Mouse (Mus musculus): ENCODE measurements around the gene Rad9b. TPM values are rescaled to one million over a fixed set of nuclear protein-coding genes. Genes with fewer than 3 reads are reported as not detected.

Gene Rad9b
- total RNA-seq, 2 experiments from 2014 or later = 2.8 to 3.4 TPM

DNA sequence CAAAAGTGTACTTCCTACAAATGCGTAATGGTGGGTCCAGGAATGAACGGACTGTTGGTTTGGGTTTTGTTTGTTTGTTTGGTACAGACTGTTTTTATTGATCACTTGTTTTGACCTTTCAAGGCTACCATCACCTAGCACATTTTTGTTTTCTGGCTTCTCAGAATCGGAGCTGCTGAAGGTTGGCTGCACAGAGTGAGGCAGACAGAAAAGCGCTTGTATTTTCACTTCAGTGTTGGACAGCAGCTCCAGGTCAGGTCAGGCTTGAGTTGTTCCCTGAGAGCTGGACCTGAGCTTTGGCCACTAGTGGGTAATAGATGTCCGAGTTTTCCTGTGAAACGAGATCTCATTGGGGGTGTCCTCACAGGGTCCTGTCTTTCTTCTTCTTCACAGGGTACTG lies 60.9 kb downstream of the Rad9b start:
- DNase-seq (ENCODE audit: low spot score in 2 of 2) = no peak
- intact Hi-C loops (cut with DNase I) = no loop called here

DNA sequence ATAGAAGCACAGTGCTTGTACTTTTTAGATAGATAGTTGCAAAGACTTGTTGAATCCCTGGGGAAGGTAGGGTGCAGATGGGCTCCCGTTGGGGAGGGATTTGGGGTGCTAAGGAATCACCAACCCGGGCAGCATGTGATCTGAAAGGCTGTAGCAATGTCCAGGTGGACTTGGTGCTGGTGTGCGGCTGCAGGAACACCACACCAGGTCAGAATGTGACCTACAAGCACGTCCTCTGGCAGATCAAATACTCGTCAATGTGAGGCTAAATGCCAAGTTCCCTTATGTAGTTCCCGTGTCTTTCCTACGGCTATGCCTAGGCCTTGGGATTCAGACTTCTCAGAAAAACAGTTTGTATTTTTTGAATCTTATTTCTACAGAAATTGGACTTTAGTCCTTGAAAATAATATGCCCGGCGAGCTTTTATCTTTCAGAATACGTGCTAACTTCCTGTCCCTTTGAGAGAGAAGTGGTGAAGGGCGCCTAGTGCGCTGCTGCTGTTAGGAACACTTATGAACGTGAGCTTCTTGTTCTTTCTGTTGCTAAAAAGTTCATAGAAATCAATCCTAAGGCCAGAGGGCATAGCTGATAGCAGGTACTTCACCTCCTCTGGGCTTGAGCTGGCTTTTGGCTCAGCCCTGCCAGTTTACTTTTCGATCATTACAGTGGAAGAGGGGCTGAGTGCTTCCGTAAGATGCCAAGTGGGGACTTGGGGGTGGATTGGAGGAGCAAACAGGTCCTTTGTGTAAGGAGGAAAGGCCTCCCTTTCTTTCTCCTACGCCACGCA lies 62.3 kb downstream of the Rad9b start:
- no peak for DNase-seq (ENCODE audit: low spot score in 2 of 2)
- intact Hi-C loops (cut with DNase I) = no loop called here

DNA sequence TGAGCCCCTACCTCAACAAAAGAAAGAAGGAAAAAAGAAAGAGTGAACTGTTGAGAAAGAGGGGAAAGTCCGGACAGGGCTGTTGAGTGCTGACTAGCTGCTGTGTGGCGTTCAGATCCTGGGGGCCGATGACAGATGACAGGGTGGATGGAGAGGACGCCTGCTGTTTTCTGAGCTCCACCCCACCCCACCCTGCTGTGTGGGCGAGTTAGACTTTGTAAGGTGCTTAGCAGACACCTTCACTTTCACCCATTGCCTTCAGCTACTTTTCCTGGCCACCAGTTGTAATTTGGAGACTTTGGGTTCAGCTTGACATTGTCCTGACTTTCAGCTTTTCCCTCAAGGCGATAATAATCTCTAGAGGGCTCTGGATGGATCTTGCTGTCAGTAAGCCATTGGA lies 62.9 kb downstream of the Rad9b start:
- intact Hi-C loops (cut with DNase I) = no loop called here
- DNase-seq (ENCODE audit: low spot score in 2 of 2) = no peak

DNA sequence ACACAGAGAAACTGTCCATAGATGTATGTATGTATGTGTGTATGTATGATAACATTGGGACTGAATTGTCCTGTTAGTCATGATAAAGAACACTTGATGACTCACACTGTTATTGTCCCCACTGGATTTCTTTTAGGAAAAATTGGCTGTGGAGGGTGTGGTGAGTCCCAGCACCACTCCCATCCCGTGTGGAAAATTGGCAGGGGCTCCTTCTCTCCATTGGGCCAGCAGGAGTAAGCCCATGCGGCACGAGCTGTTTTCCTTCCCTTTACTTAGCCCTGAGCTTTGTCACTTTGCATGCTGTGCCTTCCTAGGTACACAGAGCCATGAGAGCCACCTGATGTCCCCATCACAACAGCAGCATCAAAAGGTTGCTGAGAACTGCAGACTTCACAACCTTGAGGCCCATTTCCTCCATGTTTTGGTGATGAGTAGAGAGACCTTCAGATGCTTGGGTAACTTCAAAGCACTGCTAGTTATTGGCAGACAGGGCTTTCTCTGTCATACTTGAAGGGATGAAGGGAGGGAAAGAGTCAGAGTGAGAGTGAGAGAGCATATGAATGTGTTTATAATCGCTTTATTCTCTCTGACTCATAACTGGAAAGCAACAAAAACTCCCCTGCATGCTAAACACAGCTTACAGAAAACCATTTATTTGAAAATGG lies 65.8 kb downstream of the Rad9b start:
- DNase-seq (ENCODE audit: low spot score in 2 of 2) = no peak
- intact Hi-C loops (cut with DNase I) = no loop called here

DNA sequence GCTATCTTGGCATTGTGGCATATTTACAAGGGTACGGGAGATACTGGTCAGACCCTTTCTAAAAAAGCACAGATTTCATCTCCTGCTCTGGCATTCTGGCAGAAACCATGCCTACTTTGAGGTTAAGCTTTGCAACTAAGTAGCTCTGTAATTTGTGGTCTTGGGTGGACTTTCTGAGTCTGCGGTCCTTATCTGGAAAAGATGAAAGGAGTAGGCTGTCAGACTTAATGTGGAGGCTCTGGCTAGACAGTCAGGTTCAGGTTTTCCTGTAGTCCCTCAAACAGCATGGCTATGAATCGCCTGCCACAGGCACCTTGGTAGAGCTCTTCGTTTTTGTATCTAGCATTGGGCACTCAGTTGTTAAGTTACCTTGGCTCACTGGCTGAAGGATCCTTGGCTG lies 67.0 kb downstream of the Rad9b start:
- no peak for DNase-seq (ENCODE audit: low spot score in 2 of 2)
- intact Hi-C loops (cut with DNase I) = loop anchor here (2.0 kb wide), 1 partner anchor 16 kb away; no protein-coding TSS in a partner anchor

DNA sequence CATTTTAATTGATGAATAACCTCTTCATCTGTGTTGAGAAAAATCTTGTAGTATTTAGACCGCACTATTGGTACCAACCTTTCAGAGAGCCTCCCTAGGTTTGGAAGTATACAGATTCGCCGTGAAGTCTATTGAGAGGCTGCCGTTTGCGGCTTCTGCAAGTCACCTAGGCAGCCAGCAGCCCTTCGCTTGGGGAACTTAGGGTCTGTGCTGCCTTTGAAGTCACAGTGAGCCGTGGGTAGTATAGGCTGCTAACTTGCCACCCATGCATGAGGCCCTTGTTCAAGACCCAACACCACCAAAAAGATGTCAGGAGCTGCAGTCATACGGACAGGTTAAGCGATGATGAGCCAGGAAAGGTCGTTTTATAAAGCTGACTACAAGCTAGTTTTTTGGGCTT lies 67.8 kb downstream of the Rad9b start:
- intact Hi-C loops (cut with DNase I) = loop anchor here (2.0 kb wide), 1 partner anchor 17 kb away; no protein-coding TSS in a partner anchor
- no peak for DNase-seq (ENCODE audit: low spot score in 2 of 2)

DNA sequence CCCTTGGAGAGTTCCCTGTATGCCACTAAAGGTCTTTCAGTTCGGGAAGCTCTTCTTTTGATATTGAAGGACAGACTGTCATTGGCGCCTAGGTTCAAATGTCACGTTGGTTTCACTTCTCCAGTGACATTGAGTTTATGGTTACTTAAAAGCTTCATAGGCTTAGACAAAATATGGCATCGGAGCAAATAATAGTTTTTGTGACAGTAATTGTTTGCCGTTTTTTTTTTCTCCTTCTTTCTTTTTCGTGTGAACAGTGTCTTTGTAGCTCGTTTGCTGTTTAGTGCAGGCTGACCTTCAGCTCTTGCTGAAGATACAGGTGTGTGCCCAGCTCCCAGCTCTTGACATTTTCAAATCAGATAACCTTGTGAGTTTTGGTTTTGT lies 68.3 kb downstream of the Rad9b start:
- no peak for DNase-seq (ENCODE audit: low spot score in 2 of 2)
- intact Hi-C loops (cut with DNase I) = loop anchor here (2.0 kb wide), 1 partner anchor 17 kb away; no protein-coding TSS in a partner anchor

DNA sequence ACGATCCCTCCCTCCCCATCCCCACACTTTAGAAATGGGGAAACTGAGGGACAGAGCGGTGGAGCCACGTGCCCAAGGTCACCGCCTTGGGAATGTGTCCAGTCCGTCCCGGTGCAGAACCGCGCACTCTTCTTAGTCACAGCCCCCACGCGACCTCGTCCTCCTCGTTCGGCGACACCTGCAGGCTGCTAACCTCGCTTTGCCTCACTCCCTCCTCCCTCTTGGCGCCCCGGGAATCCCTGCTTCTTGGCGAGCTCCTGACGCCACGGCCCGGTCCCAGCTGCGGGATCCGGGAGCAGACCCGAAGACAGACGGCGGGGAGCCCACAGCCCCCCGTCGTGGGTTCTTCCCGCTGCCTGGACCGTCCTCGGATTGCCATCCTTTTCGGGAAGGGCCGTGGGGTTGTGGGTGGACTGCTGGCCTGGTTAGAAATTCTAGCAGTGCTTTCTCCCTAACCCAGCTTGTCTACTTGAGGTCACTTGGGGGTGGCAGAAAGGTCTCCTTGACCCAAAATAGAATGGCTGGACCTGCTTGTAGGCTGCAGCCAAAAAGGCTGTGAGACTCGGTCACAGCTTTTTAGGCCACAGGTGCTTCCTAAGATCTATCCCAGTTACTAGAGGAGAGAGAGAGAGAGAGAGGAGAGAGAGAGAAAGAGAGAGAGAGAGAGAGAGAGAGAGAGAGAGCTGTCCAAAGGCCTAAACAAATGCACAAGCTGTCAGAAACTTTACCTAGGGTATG lies 68.8 kb downstream of the Rad9b start:
- intact Hi-C loops (cut with DNase I) = no loop called here
- DNase-seq (ENCODE audit: low spot score in 2 of 2) = peak in 1 of 2 experiments; percentile 47

DNA sequence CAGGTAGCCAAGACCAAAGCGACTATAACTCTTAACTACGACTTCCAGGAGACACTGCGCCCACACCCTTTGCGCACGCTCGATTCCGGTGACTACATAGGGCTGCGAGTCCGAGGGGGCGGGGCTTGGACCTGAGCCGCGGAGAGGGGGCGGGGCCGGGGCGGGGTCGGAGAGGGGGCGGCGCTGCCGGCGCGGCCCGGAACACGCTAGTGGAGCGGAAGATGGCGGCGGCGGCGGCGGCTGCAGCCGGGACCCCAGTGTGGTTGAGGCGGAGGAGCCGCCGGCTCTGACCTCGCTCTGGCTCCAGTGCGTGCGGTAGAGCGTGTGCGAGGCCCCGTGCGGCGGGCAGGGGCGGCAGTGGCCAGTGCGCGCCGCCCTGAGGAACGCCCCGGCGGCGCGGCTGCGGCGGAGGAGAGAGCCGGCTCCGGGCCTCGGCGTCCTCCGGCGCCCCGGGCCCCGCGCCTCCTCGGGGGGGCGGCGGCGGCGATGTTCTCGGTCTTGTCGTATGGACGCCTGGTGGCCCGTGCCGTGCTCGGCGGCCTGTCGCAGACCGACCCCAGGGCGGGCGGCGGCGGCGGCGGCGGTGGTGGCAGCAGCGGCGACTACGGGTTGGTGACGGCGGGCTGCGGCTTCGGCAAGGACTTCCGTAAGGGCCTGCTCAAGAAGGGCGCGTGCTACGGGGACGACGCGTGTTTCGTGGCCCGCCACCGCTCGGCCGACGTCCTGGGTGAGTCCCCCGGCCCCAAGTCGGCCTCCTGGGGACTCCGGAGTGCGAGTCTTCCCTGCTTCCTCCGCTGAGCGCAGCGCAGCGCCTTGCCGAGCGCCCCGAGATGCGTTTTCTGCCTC lies 69.6 kb downstream of the Rad9b start, which contains the start of gene Pptc7:
Pptc7 (plus strand) TSS at position 183 of the 846 bp plus-strand sequence.
- DNase-seq (ENCODE audit: low spot score in 2 of 2) = peak; percentile 87 to 93
- intact Hi-C loops (cut with DNase I) = loop anchor here (5.0 kb wide), 1 partner anchor 33 kb away; no protein-coding TSS in a partner anchor

DNA sequence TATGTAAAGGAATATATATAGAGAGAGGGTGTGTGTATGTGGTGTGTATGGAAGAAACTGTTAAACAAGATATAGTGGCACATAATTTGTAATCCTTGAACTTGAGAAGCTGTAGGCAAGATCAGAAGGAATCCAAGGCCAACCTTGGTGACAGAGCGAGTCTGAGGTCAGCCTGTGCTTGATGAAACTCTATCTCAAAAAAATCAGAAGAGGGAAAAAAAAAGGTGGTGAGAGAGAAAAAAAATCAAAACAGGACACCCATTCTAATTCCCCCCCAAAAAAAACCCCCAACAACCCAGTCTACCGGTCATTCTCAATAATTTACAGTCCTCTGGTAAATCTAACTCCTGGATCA lies 70.2 kb downstream of the Rad9b start:
- no peak for DNase-seq (ENCODE audit: low spot score in 2 of 2)
- intact Hi-C loops (cut with DNase I) = loop anchor here (5.0 kb wide), 1 partner anchor 33 kb away; no protein-coding TSS in a partner anchor

DNA sequence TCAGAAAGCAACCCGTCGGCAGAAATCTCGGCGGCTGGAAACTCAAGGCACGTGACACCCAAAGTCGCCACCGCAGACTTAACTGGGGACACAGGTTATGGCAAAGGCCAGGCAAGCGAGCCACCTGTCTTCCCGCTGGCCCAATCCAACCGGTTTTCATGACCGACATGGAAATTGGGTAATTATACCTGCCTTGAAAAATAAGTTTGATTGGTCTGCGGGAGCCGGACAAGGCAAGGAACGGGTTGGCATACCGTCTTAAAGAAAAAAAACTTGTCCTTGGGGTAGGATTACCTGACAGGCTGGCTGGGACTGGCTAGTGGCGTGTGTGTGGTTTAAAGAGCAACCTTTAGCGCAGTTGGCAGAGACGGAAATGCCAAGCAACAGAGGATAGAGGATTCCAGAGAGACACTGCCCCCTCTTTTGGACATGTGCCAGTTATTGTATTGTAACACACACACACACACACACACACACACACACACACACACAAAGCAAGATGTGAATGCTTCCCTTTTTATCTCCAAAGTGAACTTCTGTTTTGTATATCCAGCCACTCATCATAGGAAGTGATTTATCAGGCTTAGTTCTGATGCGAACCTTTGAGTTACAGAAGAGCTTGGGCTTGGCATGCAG lies 73.1 kb downstream of the Rad9b start:
- DNase-seq (ENCODE audit: low spot score in 2 of 2) = no peak
- intact Hi-C loops (cut with DNase I) = loop anchor here (5.0 kb wide), 1 partner anchor 36 kb away; no protein-coding TSS in a partner anchor

DNA sequence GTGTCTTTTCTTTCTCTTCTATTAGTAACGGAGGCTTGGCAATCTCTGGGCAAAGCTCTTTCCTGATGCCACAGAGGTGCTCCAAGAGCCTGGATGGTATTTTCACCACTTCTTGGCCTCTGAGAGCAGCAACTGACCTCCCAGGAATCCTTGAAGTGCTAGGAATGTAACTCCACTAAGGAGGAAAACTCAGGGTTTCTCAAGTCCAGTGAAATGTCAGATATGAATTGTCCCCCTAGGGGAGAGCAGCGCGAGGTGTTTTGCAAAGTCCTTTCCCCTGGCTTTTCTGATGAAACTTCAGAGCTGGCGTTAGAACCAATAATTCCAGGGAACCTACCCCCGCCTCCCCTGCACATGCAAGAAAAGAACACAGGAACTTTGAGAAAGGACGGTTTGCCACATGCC lies 73.6 kb downstream of the Rad9b start:
- DNase-seq (ENCODE audit: low spot score in 2 of 2) = no peak
- intact Hi-C loops (cut with DNase I) = loop anchor here (5.0 kb wide), 1 partner anchor 37 kb away; no protein-coding TSS in a partner anchor

DNA sequence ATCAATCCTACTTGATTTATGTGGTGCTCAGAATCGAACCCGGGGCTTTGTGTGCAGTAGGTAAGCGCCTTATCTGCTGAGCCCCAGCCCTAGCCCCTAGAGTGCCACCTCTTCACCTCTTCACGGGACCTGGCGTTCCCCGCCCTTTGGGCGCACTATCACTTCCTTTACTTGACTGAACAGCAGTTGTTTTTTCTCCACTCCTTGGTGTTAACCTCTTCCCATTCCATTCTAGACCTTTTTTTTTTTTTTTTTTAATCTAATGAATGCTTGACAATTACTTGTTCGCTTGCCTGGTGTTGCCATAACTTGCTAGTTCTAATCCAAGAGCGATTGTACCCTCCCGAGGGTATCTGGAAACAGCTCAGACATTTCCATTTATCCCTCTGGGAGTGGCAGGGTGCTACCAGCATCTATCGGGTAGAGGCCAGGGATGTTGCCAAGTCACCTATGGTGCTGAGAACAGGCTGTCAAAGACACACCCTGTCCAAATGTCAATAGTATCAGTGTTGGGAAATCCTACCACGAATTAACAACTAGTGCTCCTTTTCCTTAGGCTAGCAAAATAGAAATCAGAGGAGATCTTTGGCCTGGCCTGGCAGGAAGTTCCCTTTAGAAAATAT lies 74.1 kb downstream of the Rad9b start:
- intact Hi-C loops (cut with DNase I) = loop anchor here (5.0 kb wide), 1 partner anchor 37 kb away; no protein-coding TSS in a partner anchor
- DNase-seq (ENCODE audit: low spot score in 2 of 2) = no peak

DNA sequence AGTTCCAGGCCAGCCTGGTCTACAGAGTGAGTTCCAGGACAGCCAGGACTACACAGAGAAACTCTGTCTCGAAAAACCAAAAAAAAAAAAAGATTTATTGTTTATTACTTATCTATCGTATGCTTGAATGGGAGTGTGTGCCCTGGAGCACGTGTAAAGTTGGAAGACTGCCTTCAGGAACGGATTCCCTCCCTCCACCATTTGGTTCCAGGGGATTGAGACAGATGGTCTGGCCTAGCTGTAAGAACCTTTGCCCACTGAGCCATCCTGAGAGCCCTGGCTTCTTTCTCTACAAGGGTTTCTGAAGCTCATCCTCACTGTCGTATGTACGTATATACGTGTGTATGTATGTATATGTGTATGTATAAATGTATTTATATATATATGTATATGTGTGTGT lies 75.1 kb downstream of the Rad9b start:
- DNase-seq (ENCODE audit: low spot score in 2 of 2) = no peak
- intact Hi-C loops (cut with DNase I) = no loop called here

DNA sequence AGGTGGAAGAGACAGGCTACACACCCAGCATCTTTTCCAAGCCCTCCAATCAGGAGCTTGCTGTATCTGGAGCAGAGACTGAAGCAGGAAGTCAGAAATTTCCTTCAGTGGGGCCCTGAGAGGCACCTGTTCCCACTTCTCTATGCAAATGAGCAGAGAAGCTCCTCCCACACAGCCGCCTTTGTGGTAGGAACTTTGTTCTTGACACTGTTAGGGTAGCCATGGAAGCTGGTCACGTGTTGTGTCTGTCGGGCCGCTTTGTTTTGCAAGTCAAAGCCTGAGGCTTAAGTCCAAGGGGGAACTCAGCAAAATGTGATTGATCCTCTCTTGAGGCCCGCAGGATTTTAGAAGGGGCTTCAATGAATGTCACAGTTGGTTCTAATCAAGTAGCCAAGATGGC lies 79.2 kb downstream of the Rad9b start:
- DNase-seq (ENCODE audit: low spot score in 2 of 2) = no peak
- intact Hi-C loops (cut with DNase I) = no loop called here
